Mouse (Mus musculus) heart, embryonic 11.5 days (tissue): Measurements from ENCODE around the gene Ttll11. TPM values are rescaled to one million over a fixed set of nuclear protein-coding genes. Genes with fewer than 3 reads are reported as not detected.

ENCODE experiments used
- ATAC-seq: fragments of 200-750 bp; cut with Nextera tagmentation; replicated peaks from 2 replicates; pipeline ENCODE4 v1.8.0; 2017; ENCODE audit warnings: moderate library complexity; ENCODE audit not compliant: insufficient number of reproducible peaks, low FRiP score, low TSS enrichment
- H3K27ac ChIP-seq: fragments of 300-500 bp; sonication (generic); 2 replicates; pipeline ENCODE4 v1.5.1; 2014; ENCODE audit warnings: mild to moderate bottlenecking, low read depth, low read length
- H3K27me3 ChIP-seq: fragments of 300-500 bp; sonication (generic); 2 replicates; pipeline ENCODE4 v1.6.1; 2014; ENCODE audit warnings: mild to moderate bottlenecking, low read length, mixed read lengths; ENCODE audit not compliant: control insufficient read depth, insufficient read depth
- H3K36me3 ChIP-seq: fragments of 300-500 bp; sonication (generic); 2 replicates; pipeline ENCODE4 v1.6.1; 2014; ENCODE audit warnings: mild to moderate bottlenecking, low read length, moderate library complexity, mixed read lengths; ENCODE audit not compliant: control insufficient read depth, insufficient read depth
- H3K4me1 ChIP-seq: fragments of 300-500 bp; sonication (generic); 2 replicates; pipeline ENCODE4 v1.6.1; 2014; ENCODE audit warnings: low read length; ENCODE audit not compliant: control insufficient read depth, insufficient read depth
- H3K4me2 ChIP-seq: fragments of 300-500 bp; sonication (generic); 2 replicates; pipeline ENCODE4 v1.6.1; 2014; ENCODE audit warnings: mild to moderate bottlenecking, moderate library complexity
- H3K4me3 ChIP-seq: fragments of 300-500 bp; sonication (generic); 2 replicates; pipeline ENCODE4 v1.5.1; 2014; ENCODE audit warnings: low read depth, low read length
- H3K9ac ChIP-seq: fragments of 300-500 bp; sonication (generic); 2 replicates; pipeline ENCODE4 v1.6.1; 2014; ENCODE audit warnings: mild to moderate bottlenecking, low read depth, low read length, moderate library complexity
- H3K9me3 ChIP-seq: fragments of 300-500 bp; sonication (generic); replicated peaks from 2 replicates; pipeline ENCODE4 v1.6.1; 2016; ENCODE audit warnings: low read length; ENCODE audit not compliant: control insufficient read depth
- WGBS: fragments of 180-500 bp; shearing (Covaris S2); extraction: QIAGEN DNeasy Blood & Tissue Kit; methylation state at CpG from one replicate; pipeline ENCODE4 v1.1.7; 2014; ENCODE audit not compliant: insufficient replicate concordance; 5-methylcytosine and 5-hydroxymethylcytosine counted together
- polyA plus RNA-seq: library from polyadenylated mRNA; unstranded; fragments of >200 nt; fragmentation: Nextera tagmentation; extraction: Ambion mirVana; gene quantifications from 2 replicates; pipeline ENCODE4 v1.2.1, GENCODE M21; 2014

The Ttll11 gene
- polyA plus RNA-seq, 1 experiment from 2014 or later: 0.34 TPM

GRCm38 (mm10) chr2:35906174-35906798, 73.4 kb downstream of the Ttll11 start:
- no peak overlapping the region for H3K9ac ChIP-seq
- H3K36me3 ChIP-seq: no peaks in the 10 kb centered on the region
- no peak overlapping the region for H3K27ac ChIP-seq
- no peak overlapping the region for H3K4me2 ChIP-seq
- 0 out of 2 replicates have a peak, but pooled peaks cover 7% of the 10 kb centered on the region for H3K4me1 ChIP-seq
- 10% methylated on average over 11 of the region's 11 CpGs for WGBS
- no peaks in the 10 kb centered on the region for H3K27me3 ChIP-seq
- H3K9me3 ChIP-seq: no peaks in the 10 kb centered on the region
- H3K4me3 ChIP-seq: no peak overlapping the region
- 0 out of 2 replicates have a peak, but pooled peaks have one; percentile 37 for ATAC-seq

GRCm38 (mm10) chr2:35900845-35901244, 78.9 kb downstream of the Ttll11 start:
- no peak for ATAC-seq
- Histone ChIP-seq H3K4me3 (no peak overlapping the region), H3K4me1 (peaks cover 11% of the 10 kb centered on the region; the same call in 1 of the 2 replicates), H3K9me3 (no peaks in the 10 kb centered on the region), H3K27me3 (no peaks in the 10 kb centered on the region), H3K9ac (no peak overlapping the region), H3K36me3 (no peaks in the 10 kb centered on the region), H3K4me2 (no peak overlapping the region), H3K27ac (no peak overlapping the region)
- WGBS: 52% methylated on average over 2 of the region's 2 CpGs

GRCm38 (mm10) chr2:35899712-35900111, 80.0 kb downstream of the Ttll11 start:
- Histone ChIP-seq H3K4me3 (no peak overlapping the region), H3K4me2 (no peak overlapping the region), H3K36me3 (no peaks in the 10 kb centered on the region), H3K4me1 (peaks cover 8% of the 10 kb centered on the region; the same call in 1 of the 2 replicates), H3K27me3 (no peaks in the 10 kb centered on the region), H3K9ac (no peak overlapping the region), H3K9me3 (no peaks in the 10 kb centered on the region), H3K27ac (no peak overlapping the region)
- no peak for ATAC-seq
- 91% methylated on average over 3 of the region's 3 CpGs for WGBS

- Histone ChIP-seq H3K9me3 (no peaks in the 10 kb centered on the region), H3K27me3 (no peaks in the 10 kb centered on the region), H3K4me1 (peaks cover 6% of the 10 kb centered on the region; the same call in 1 of the 2 replicates), H3K4me2 (no peak overlapping the region), H3K9ac (no peak overlapping the region), H3K4me3 (no peak overlapping the region), H3K36me3 (no peaks in the 10 kb centered on the region), H3K27ac (no peak overlapping the region)
- WGBS: 65% methylated on average over 4 of the region's 4 CpGs
- ATAC-seq: no peak
Observed at GRCm38 (mm10) chr2:35899135-35899474, 80.6 kb downstream of the Ttll11 start.

- Histone ChIP-seq H3K9ac (no peak overlapping the region), H3K4me1 (peaks cover 6% of the 10 kb centered on the region; the same call in 1 of the 2 replicates), H3K4me3 (no peak overlapping the region), H3K9me3 (no peaks in the 10 kb centered on the region), H3K27ac (no peak overlapping the region), H3K36me3 (no peaks in the 10 kb centered on the region), H3K27me3 (no peaks in the 10 kb centered on the region), H3K4me2 (no peak overlapping the region)
- 75% methylated on average over 6 of the region's 6 CpGs for WGBS
- no peak for ATAC-seq
Observed at GRCm38 (mm10) chr2:35898425-35899134, 81.1 kb downstream of the Ttll11 start.

GRCm38 (mm10) chr2:35897125-35897524, 82.6 kb downstream of the Ttll11 start:
- Histone ChIP-seq H3K36me3 (no peaks in the 10 kb centered on the region), H3K27me3 (no peaks in the 10 kb centered on the region), H3K27ac (no peak overlapping the region), H3K4me1 (peaks cover 6% of the 10 kb centered on the region; the same call in 1 of the 2 replicates), H3K9me3 (no peaks in the 10 kb centered on the region), H3K9ac (0 out of 2 replicates have a peak overlapping the region, but pooled peaks have one; percentile 10), H3K4me2 (no peak overlapping the region), H3K4me3 (no peak overlapping the region)
- 72% methylated on average over 2 of the region's 2 CpGs for WGBS
- no peak for ATAC-seq

- Histone ChIP-seq H3K27ac (no peak overlapping the region), H3K9ac (no peak overlapping the region), H3K4me3 (no peak overlapping the region), H3K9me3 (no peaks in the 10 kb centered on the region), H3K4me1 (no peaks in the 10 kb centered on the region; the same call in 1 of the 2 replicates), H3K36me3 (no peaks in the 10 kb centered on the region), H3K27me3 (no peaks in the 10 kb centered on the region), H3K4me2 (no peak overlapping the region)
- 43% methylated on average over 2 of the region's 2 CpGs for WGBS
- no peak for ATAC-seq
Observed at GRCm38 (mm10) chr2:35894512-35894911, 85.2 kb downstream of the Ttll11 start.

- Histone ChIP-seq H3K4me1 (no peaks in the 10 kb centered on the region), H3K9me3 (no peaks in the 10 kb centered on the region), H3K4me3 (no peak overlapping the region), H3K27me3 (no peaks in the 10 kb centered on the region), H3K36me3 (no peaks in the 10 kb centered on the region), H3K9ac (no peak overlapping the region), H3K4me2 (no peak overlapping the region), H3K27ac (no peak overlapping the region)
- ATAC-seq: no peak
- WGBS: 78% methylated on average over 3 of the region's 3 CpGs
Observed at GRCm38 (mm10) chr2:35890635-35891034, 89.1 kb downstream of the Ttll11 start.
